Mouse (Mus musculus) erythroblast, embryonic 14.5 days (primary cell): ENCODE measurements around the gene 4921517D22Rik.

ENCODE experiments used
- GATA1 ChIP-seq: IDR thresholded peaks from 2 replicates; pipeline ENCODE4 v1.6.1; 2012; ENCODE audit warnings: low read length, inconsistent platforms, mixed read lengths
- TAL1 ChIP-seq: IDR thresholded peaks from 3 replicates; pipeline ENCODE4 v1.6.1; 2012; ENCODE audit warnings: low read length, inconsistent platforms, mixed read lengths

DNA sequence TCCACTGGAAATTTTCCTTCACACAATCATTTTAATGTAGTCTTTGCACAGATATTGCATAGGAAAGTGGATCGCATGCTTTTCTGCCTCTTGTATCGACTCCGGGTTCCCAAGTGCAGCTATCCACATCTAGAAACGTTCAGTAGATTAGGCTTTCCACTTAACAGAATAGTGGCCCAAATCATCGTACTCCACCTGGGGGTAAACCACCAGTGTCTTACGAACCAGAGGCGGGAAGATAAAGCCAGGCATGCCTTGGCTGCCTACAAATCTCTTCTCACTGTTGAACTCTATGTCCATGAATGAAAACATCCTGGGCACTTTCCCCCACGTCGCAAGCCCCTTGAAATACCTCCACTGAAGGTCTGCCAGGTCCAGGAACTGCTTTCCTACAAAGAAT is 4.6 kb downstream of the 4921517D22Rik start:
- no peak for TF ChIP-seq TAL1
- no peak for TF ChIP-seq GATA1
